Mouse (Mus musculus) olfactory bulb, adult 2 months (tissue): ENCODE results near the gene Lonrf2.

Source experiments
- CTCF ChIP-seq: fragments of 200-500 bp; IDR thresholded peaks from 2 replicates; pipeline ENCODE4 v1.5.1; 2012; ENCODE audit warnings: low read depth, mild to moderate bottlenecking, low read length, moderate library complexity; ENCODE audit not compliant: insufficient read depth
- POLR2A ChIP-seq: fragments of 200-500 bp; IDR thresholded peaks from 2 replicates; pipeline ENCODE4 v1.6.1; 2012; ENCODE audit warnings: mild to moderate bottlenecking, low read depth, low read length, moderate library complexity; ENCODE audit not compliant: insufficient read depth

DNA sequence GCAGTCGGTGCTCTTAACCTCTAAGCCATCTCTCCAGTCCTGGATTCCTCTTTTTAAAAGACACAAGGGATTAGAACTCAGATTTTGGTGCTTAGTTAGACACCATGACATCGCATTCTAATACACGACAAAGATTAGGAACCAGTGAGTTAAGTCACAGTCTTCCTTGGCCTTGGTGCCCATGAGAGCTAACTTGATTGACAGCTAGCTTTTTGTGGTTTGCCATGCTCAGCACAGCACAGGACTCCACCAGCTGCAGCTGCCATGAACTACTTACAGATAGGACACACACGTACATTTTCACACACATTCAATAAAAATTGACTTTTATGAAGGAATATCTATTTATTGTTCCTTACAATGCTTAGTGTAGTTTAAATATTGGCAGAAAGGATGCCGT, 60.8 kb downstream of the Lonrf2 start:
- no peak for TF ChIP-seq POLR2A
- TF ChIP-seq CTCF, result no peak
